Mouse (Mus musculus) testis, adult 2 months (tissue): ENCODE measurements at regions not wholly inside any gene's neighbourhood (a gene's known extent, or its start where the extent isn't known, plus 50 kb on each side); places are given as distances from the start of the nearest gene placed in this dataset.

Experiments used
- H3K27ac ChIP-seq: fragments of 200-500 bp; 2 replicates; pipeline ENCODE4 v1.5.1; 2012; ENCODE audit warnings: low read depth, low read length; ENCODE audit not compliant: control insufficient read depth, insufficient read depth
- H3K27me3 ChIP-seq: fragments of 200-500 bp; 2 replicates; pipeline ENCODE4 v1.6.1; 2012; ENCODE audit warnings: mild to moderate bottlenecking, low read length, moderate library complexity; ENCODE audit not compliant: control insufficient read depth, insufficient read depth
- H3K36me3 ChIP-seq: fragments of 200-500 bp; 2 replicates; pipeline ENCODE4 v1.6.1; 2012; ENCODE audit warnings: mild to moderate bottlenecking, low read length; ENCODE audit not compliant: control insufficient read depth, insufficient read depth
- H3K4me1 ChIP-seq: fragments of 200-500 bp; 2 replicates; pipeline ENCODE4 v1.6.1; 2012; ENCODE audit warnings: low read length; ENCODE audit not compliant: control insufficient read depth, insufficient read depth
- H3K4me3 ChIP-seq: fragments of 200-500 bp; 2 replicates; pipeline ENCODE4 v1.5.1; 2012; ENCODE audit warnings: low read depth, mild to moderate bottlenecking, low read length, moderate library complexity, mixed read lengths; ENCODE audit not compliant: control insufficient read depth
- CTCF ChIP-seq: fragments of 200-500 bp; IDR thresholded peaks from 2 replicates; pipeline ENCODE4 v1.5.1; 2012; ENCODE audit warnings: low read depth, mild to moderate bottlenecking, inconsistent platforms, low read length, moderate library complexity; ENCODE audit not compliant: control insufficient read depth, insufficient read depth, insufficient replicate concordance
- POLR2A ChIP-seq: fragments of 200-500 bp; IDR thresholded peaks from 2 replicates; pipeline ENCODE4 v1.6.1; 2012; ENCODE audit warnings: low read depth, mild to moderate bottlenecking, inconsistent platforms, low read length, moderate library complexity; ENCODE audit not compliant: control insufficient read depth

- H3K4me1 ChIP-seq: no peaks in the 10 kb centered on the region
- H3K4me3 ChIP-seq: no peak overlapping the region
- no peak overlapping the region for H3K27ac ChIP-seq
- no peaks in the 10 kb centered on the region for H3K36me3 ChIP-seq
- TF ChIP-seq POLR2A (no peak), CTCF (no peak)
- no peaks in the 10 kb centered on the region for H3K27me3 ChIP-seq
Observed at GRCm38 (mm10) chr17:58710748-58711478, 280.3 kb downstream of the Pdzph1 start.

GRCm38 (mm10) chr17:58690211-58690610, 301.0 kb downstream of the Pdzph1 start:
- H3K27ac ChIP-seq: no peak overlapping the region

GRCm38 (mm10) chr17:58672291-58672690, 318.9 kb downstream of the Pdzph1 start:
- Histone ChIP-seq H3K27me3 (no peaks in the 10 kb centered on the region), H3K4me1 (no peaks in the 10 kb centered on the region), H3K36me3 (no peaks in the 10 kb centered on the region), H3K27ac (no peak overlapping the region), H3K4me3 (no peak overlapping the region)
- TF ChIP-seq POLR2A: no peak
- no peak for TF ChIP-seq CTCF

More at GRCm38 (mm10) chr17:58690211-58690610, 301.0 kb downstream of the Pdzph1 start:
- no peaks in the 10 kb centered on the region for H3K27me3 ChIP-seq
- H3K4me1 ChIP-seq: no peaks in the 10 kb centered on the region
- no peaks in the 10 kb centered on the region for H3K36me3 ChIP-seq
- no peak overlapping the region for H3K4me3 ChIP-seq
- TF ChIP-seq POLR2A (no peak), CTCF (no peak)

- no peaks in the 10 kb centered on the region for H3K36me3 ChIP-seq
- no peaks in the 10 kb centered on the region for H3K4me1 ChIP-seq
- no peak overlapping the region for H3K4me3 ChIP-seq
- no peak overlapping the region for H3K27ac ChIP-seq
- no peak for TF ChIP-seq POLR2A
- TF ChIP-seq CTCF: no peak
- H3K27me3 ChIP-seq: no peaks in the 10 kb centered on the region
Observed at GRCm38 (mm10) chr17:58668036-58668435, 323.1 kb downstream of the Pdzph1 start.

GRCm38 (mm10) chr17:58643793-58644192, 347.4 kb downstream of the Pdzph1 start:
- TF ChIP-seq CTCF: no peak
- no peak for TF ChIP-seq POLR2A
- Histone ChIP-seq H3K4me1 (no peaks in the 10 kb centered on the region), H3K27me3 (no peaks in the 10 kb centered on the region), H3K4me3 (no peak overlapping the region), H3K27ac (no peak overlapping the region), H3K36me3 (no peaks in the 10 kb centered on the region)

GRCm38 (mm10) chr17:58642273-58642672, 348.9 kb downstream of the Pdzph1 start:
- Histone ChIP-seq H3K4me1 (no peaks in the 10 kb centered on the region), H3K27ac (no peak overlapping the region), H3K36me3 (no peaks in the 10 kb centered on the region), H3K27me3 (no peaks in the 10 kb centered on the region), H3K4me3 (no peak overlapping the region)
- no peak for TF ChIP-seq CTCF
- TF ChIP-seq POLR2A: no peak

GRCm38 (mm10) chr17:58598911-58599310, 392.3 kb downstream of the Pdzph1 start:
- Histone ChIP-seq H3K27me3 (no peaks in the 10 kb centered on the region), H3K4me1 (no peaks in the 10 kb centered on the region)
- TF ChIP-seq CTCF (no peak), POLR2A (no peak)

More at GRCm38 (mm10) chr17:58598911-58599310, 392.3 kb downstream of the Pdzph1 start:
- no peak overlapping the region for H3K4me3 ChIP-seq
- H3K27ac ChIP-seq: no peak overlapping the region
- H3K36me3 ChIP-seq: no peaks in the 10 kb centered on the region
